Mouse (Mus musculus) bone marrow macrophage, adult 2 months (primary cell): ENCODE measurements around the gene Akt1s1.

Experiments used
- CTCF ChIP-seq: IDR thresholded peaks from 2 replicates; pipeline ENCODE4 v1.5.1; 2012; ENCODE audit warnings: low read depth, mild to moderate bottlenecking, low read length, moderate library complexity
- POLR2A ChIP-seq: IDR thresholded peaks from 2 replicates; pipeline ENCODE4 v1.6.1; 2012; ENCODE audit warnings: mild to moderate bottlenecking, low read depth, low read length, borderline replicate concordance

GRCm38 (mm10) chr7:44867010-44867702 is 18.4 kb downstream of the Akt1s1 start:
- no peak for TF ChIP-seq CTCF
- TF ChIP-seq POLR2A = no peak
